Mouse (Mus musculus) CH12.LX (cell line): ENCODE results near the gene Map1a.
A peak's percentile ranks its signal among the peaks of the same experiment; 100 is the strongest.

Experiments
- E2F4 ChIP-seq: IDR thresholded peaks from 2 replicates; pipeline ENCODE4 v1.6.1; 2011; ENCODE audit warnings: low read depth, low read length, improper control_type of control experiment; ENCODE audit not compliant: insufficient replicate concordance
- EP300 ChIP-seq: IDR thresholded peaks from 2 replicates; pipeline ENCODE4 v1.6.1; 2011; ENCODE audit warnings: low read length, improper control_type of control experiment
- POLR2A ChIP-seq: IDR thresholded peaks from 2 replicates; pipeline ENCODE4 v1.6.1; 2011; ENCODE audit warnings: low read depth, mild to moderate bottlenecking, improper control_type of control experiment, low read length
- SIN3A ChIP-seq: IDR thresholded peaks from 2 replicates; pipeline ENCODE4 v1.6.1; 2012; ENCODE audit warnings: low read length, improper control_type of control experiment, inconsistent platforms

- no peak for TF ChIP-seq EP300
- TF ChIP-seq SIN3A, result peak; percentile 3; the same call in 1 of the 2 replicates
- no peak for TF ChIP-seq E2F4
- TF ChIP-seq POLR2A, result no peak
Measured at GRCm38 (mm10) chr2:121271928-121272516, 17.4 kb upstream of the Map1a start.
